Mouse (Mus musculus): Measurements from ENCODE around the gene Cdc26. TPM values are rescaled to one million over a fixed set of nuclear protein-coding genes. Genes with fewer than 3 reads are reported as not detected.

Gene Cdc26
- polyA plus RNA-seq, 1 experiment from 2014 or later, result 83.1 TPM

- WGBS, result 51% methylated on average over 7 of the region's 7 CpGs
- H3K27ac ChIP-seq, result no peak overlapping the region; the same call in 1 of the 2 replicates
- H3K4me3 ChIP-seq (replicated peaks; ENCODE audit: low read length), result peak overlapping the region; percentile 70
- H3K36me3 ChIP-seq (replicated peaks; ENCODE audit: control insufficient read depth, insufficient read depth), result no peaks in the 10 kb centered on the region; the same call in 1 of the 2 replicates
- ATAC-seq (ENCODE audit: low FRiP score) (no peak), DNase-seq (ENCODE audit: low spot score) (no peak)
- no peaks in the 10 kb centered on the region for H3K27me3 ChIP-seq (ENCODE audit: control insufficient read depth, insufficient read depth, low read length)
- peak overlapping the region; percentile 88 for H3K4me2 ChIP-seq (replicated peaks)
- peak overlapping the region; percentile 76 for H3K9ac ChIP-seq
- no peaks in the 10 kb centered on the region for H3K9me3 ChIP-seq (ENCODE audit: control insufficient read depth, low read length)
- H3K4me1 ChIP-seq (replicated peaks; ENCODE audit: control insufficient read depth, insufficient read depth, low read length), result peaks cover 24% of the 10 kb centered on the region
Observed at GRCm38 (mm10) chr4:62359256-62359775, 49.1 kb downstream of the Cdc26 start.

GRCm38 (mm10) chr4:62357631-62358148, 50.8 kb downstream of the Cdc26 start:
- no peak overlapping the region for H3K27ac ChIP-seq
- no peak for ATAC-seq (ENCODE audit: low FRiP score)
- no peak for DNase-seq (ENCODE audit: low spot score)
- peaks cover 24% of the 10 kb centered on the region for H3K4me1 ChIP-seq (replicated peaks; ENCODE audit: control insufficient read depth, insufficient read depth, low read length)
- no peak overlapping the region for H3K4me2 ChIP-seq (replicated peaks)
- no peaks in the 10 kb centered on the region for H3K27me3 ChIP-seq (ENCODE audit: control insufficient read depth, insufficient read depth, low read length)
- H3K4me3 ChIP-seq (replicated peaks; ENCODE audit: low read length), result no peak overlapping the region
- no peaks in the 10 kb centered on the region for H3K9me3 ChIP-seq (ENCODE audit: control insufficient read depth, low read length)
- H3K36me3 ChIP-seq (replicated peaks; ENCODE audit: control insufficient read depth, insufficient read depth), result no peaks in the 10 kb centered on the region; the same call in 1 of the 2 replicates
- H3K9ac ChIP-seq, result no peak overlapping the region
- WGBS, result 80% methylated on average over 1 of the region's 1 CpGs

DNA sequence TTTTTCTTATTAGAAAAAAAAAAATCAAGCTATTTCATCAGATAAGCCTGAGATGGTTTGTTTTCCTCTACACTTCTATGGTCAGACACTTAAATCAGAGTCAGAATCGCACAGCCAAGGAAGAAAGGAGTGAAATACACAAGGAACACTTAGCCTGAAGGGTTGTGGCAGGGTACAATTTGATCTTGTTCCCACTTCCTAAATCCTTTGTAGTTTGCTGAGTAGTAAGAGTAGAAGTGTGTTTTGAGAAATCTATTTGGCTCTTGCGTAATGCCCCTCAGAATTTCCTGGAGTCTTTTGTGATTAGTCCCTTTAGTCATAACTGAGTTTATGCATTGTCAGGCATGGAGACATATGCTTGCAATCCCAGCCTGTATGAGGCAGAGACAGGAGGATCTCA, 59.1 kb downstream of the Cdc26 start:
- 99% methylated on average over 2 of the region's 2 CpGs for WGBS
- Histone ChIP-seq H3K4me1 (replicated peaks; ENCODE audit: control insufficient read depth, insufficient read depth, low read length) (no peaks in the 10 kb centered on the region), H3K27me3 (ENCODE audit: control insufficient read depth, insufficient read depth, low read length) (no peaks in the 10 kb centered on the region), H3K9ac (no peak overlapping the region), H3K36me3 (replicated peaks; ENCODE audit: control insufficient read depth, insufficient read depth) (peaks cover 45% of the 10 kb centered on the region), H3K27ac (no peak overlapping the region), H3K9me3 (ENCODE audit: control insufficient read depth, low read length) (no peaks in the 10 kb centered on the region), H3K4me2 (replicated peaks) (no peak overlapping the region), H3K4me3 (replicated peaks; ENCODE audit: low read length) (no peak overlapping the region)
- ATAC-seq (ENCODE audit: low FRiP score), result no peak
- no peak for DNase-seq (ENCODE audit: low spot score)

DNA sequence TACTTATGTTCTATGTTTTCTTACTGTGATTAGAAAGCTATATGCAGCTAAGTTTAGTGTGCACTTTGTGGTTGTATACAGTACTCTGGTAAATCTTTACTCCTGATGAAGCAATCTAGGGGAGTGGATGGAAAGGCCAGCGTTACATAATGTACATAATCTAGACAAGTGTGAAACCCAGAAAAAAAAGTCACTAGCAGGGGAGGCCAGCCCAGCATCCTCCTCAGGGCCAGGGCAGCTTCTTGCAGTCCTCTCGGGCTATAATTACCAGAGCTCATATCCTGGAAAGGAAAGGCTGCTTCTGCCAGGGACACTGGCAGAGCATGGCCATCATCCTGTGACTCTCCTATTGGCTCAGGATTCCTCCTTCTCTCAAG, 60.1 kb downstream of the Cdc26 start:
- 88% methylated on average over 2 of the region's 2 CpGs for WGBS
- no peaks in the 10 kb centered on the region for H3K27me3 ChIP-seq (ENCODE audit: control insufficient read depth, insufficient read depth, low read length)
- no peak overlapping the region for H3K4me3 ChIP-seq (replicated peaks; ENCODE audit: low read length)
- H3K4me1 ChIP-seq (replicated peaks; ENCODE audit: control insufficient read depth, insufficient read depth, low read length), result no peaks in the 10 kb centered on the region
- ATAC-seq (ENCODE audit: low FRiP score) (no peak), DNase-seq (ENCODE audit: low spot score) (no peak)
- no peak overlapping the region for H3K27ac ChIP-seq
- no peak overlapping the region for H3K4me2 ChIP-seq (replicated peaks)
- no peaks in the 10 kb centered on the region for H3K9me3 ChIP-seq (ENCODE audit: control insufficient read depth, low read length)
- H3K36me3 ChIP-seq (replicated peaks; ENCODE audit: control insufficient read depth, insufficient read depth), result peaks cover 47% of the 10 kb centered on the region
- H3K9ac ChIP-seq, result no peak overlapping the region

DNA sequence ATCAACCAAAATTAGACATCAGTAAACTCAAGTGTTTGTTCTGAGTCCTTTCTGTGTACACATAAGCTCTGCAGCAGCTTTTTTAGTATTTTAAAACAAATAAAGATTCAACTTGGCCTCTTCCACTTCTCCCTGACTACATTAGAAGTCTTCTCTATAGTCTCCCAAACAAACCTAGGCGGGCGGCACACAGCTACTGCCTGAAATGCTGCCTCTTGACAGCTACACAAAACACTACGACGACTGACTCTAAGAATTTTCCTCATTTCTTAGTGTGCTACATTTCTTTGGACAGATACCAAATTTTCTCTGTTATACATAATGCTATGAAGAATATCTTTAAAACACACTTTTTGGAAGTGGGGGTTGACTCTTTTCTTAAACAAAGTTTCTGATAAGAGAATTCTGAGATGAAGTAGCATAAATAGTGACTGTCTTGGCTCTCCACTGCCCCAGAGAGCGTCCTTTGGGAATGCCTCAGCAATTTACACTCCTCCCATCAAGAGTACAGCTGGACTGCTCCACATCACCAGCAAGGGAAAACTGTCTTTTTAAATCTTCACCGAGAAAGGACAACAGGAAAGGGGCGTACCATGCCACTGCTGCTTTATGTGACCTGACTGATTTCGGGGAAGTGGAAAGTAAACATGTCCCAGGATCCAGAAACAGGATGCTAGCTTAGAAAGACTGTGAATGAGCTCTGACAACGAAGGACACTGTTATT, 60.7 kb downstream of the Cdc26 start:
- Histone ChIP-seq H3K9me3 (ENCODE audit: control insufficient read depth, low read length) (no peaks in the 10 kb centered on the region), H3K9ac (no peak overlapping the region), H3K27me3 (ENCODE audit: control insufficient read depth, insufficient read depth, low read length) (no peaks in the 10 kb centered on the region), H3K4me3 (replicated peaks; ENCODE audit: low read length) (no peak overlapping the region), H3K4me1 (replicated peaks; ENCODE audit: control insufficient read depth, insufficient read depth, low read length) (no peaks in the 10 kb centered on the region), H3K4me2 (replicated peaks) (no peak overlapping the region), H3K36me3 (replicated peaks; ENCODE audit: control insufficient read depth, insufficient read depth) (peaks cover 47% of the 10 kb centered on the region), H3K27ac (0 out of 2 replicates have a peak overlapping the region, but pooled peaks have one; percentile 26)
- DNase-seq (ENCODE audit: low spot score), result no peak
- 84% methylated on average over 9 of the region's 9 CpGs for WGBS
- no peak for ATAC-seq (ENCODE audit: low FRiP score)

- no peaks in the 10 kb centered on the region for H3K27me3 ChIP-seq (ENCODE audit: control insufficient read depth, insufficient read depth, low read length)
- no peaks in the 10 kb centered on the region for H3K9me3 ChIP-seq (ENCODE audit: control insufficient read depth, low read length)
- H3K4me2 ChIP-seq (replicated peaks), result no peak overlapping the region
- no peak for DNase-seq (ENCODE audit: low spot score)
- H3K36me3 ChIP-seq (replicated peaks; ENCODE audit: control insufficient read depth, insufficient read depth), result peaks cover 46% of the 10 kb centered on the region
- no peaks in the 10 kb centered on the region for H3K4me1 ChIP-seq (replicated peaks; ENCODE audit: control insufficient read depth, insufficient read depth, low read length)
- no peak overlapping the region for H3K9ac ChIP-seq
- no peak overlapping the region for H3K27ac ChIP-seq
- H3K4me3 ChIP-seq (replicated peaks; ENCODE audit: low read length), result no peak overlapping the region
- no peak for ATAC-seq (ENCODE audit: low FRiP score)
- WGBS, result 83% methylated on average over 4 of the region's 4 CpGs
Observed at GRCm38 (mm10) chr4:62345827-62346226, 62.6 kb downstream of the Cdc26 start.

GRCm38 (mm10) chr4:62344000-62344399, 64.4 kb downstream of the Cdc26 start:
- Histone ChIP-seq H3K27me3 (ENCODE audit: control insufficient read depth, insufficient read depth, low read length) (no peaks in the 10 kb centered on the region), H3K9ac (no peak overlapping the region), H3K4me1 (replicated peaks; ENCODE audit: control insufficient read depth, insufficient read depth, low read length) (no peaks in the 10 kb centered on the region), H3K27ac (no peak overlapping the region), H3K4me2 (replicated peaks) (no peak overlapping the region), H3K4me3 (replicated peaks; ENCODE audit: low read length) (no peak overlapping the region), H3K36me3 (replicated peaks; ENCODE audit: control insufficient read depth, insufficient read depth) (peaks cover 62% of the 10 kb centered on the region), H3K9me3 (ENCODE audit: control insufficient read depth, low read length) (no peaks in the 10 kb centered on the region)
- WGBS, result 100% methylated on average over 1 of the region's 1 CpGs
- ATAC-seq (ENCODE audit: low FRiP score) (no peak), DNase-seq (ENCODE audit: low spot score) (no peak)

GRCm38 (mm10) chr4:62338536-62338935, 69.9 kb downstream of the Cdc26 start:
- no peaks in the 10 kb centered on the region for H3K4me1 ChIP-seq (replicated peaks; ENCODE audit: control insufficient read depth, insufficient read depth, low read length)
- no peaks in the 10 kb centered on the region for H3K27me3 ChIP-seq (ENCODE audit: control insufficient read depth, insufficient read depth, low read length)
- no peaks in the 10 kb centered on the region for H3K9me3 ChIP-seq (ENCODE audit: control insufficient read depth, low read length)
- WGBS, result 92% methylated on average over 5 of the region's 5 CpGs
- no peak overlapping the region for H3K4me2 ChIP-seq (replicated peaks)
- no peak overlapping the region for H3K9ac ChIP-seq
- H3K27ac ChIP-seq, result no peak overlapping the region
- H3K4me3 ChIP-seq (replicated peaks; ENCODE audit: low read length), result no peak overlapping the region
- ATAC-seq (ENCODE audit: low FRiP score) (no peak), DNase-seq (ENCODE audit: low spot score) (no peak)
- H3K36me3 ChIP-seq (replicated peaks; ENCODE audit: control insufficient read depth, insufficient read depth), result peaks cover 72% of the 10 kb centered on the region

All from hindbrain, embryonic 14.5 days (tissue).